Mouse (Mus musculus) heart, adult 11 months (tissue): ENCODE data around the gene Cebpzos.

Source experiments
- DNase-seq: peaks from one replicate; pipeline ENCODE4 v3.0.0; 2022

Gene Cebpzos

GRCm38 (mm10) chr17:78916369-78916813 is at the start of gene Cebpzos:
Gene Cebpzos, plus strand, starts transcription at chr17:78916500.
- peak; percentile 99 for DNase-seq

DNA sequence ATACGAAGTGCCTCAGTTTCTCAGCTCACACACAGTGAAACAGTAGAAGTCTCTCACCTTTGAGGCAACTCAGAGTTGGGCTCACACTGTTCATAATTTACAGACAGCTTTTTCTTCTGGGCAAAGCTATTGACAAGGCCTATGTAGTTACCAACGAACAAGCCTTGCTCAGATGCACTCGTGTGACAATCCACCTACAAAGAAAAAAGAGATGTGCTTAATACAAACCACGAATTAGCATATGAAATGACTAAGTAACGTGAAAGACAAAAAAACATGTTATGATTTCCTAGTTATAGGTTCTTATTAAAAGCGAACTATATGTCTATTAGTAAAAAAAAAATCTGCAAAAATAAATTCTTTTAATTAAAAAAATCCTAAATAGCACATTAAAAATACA is 42.4 kb upstream of the Cebpzos start:
- no peak for DNase-seq

DNA sequence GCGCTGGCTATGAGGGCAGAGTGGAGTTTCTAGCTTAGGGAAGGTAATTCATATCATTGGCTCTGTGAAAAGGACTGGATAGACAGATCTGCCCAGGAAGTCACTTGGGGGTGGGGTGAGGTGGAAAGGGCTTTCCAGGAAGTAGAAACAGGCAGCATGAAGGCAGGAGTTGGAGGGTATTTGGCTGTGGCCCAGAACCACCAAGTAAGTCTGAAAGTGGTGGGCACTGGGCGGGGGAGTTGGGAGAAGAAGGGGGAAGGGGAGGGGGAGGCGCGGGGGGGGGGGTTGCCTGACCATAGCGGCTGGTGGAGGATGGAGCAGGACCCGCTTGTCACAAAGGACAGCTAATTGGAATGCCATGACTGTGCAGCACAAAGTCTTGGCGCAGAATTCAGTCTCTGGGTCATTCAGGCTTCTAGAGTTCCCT is 34.4 kb upstream of the Cebpzos start:
- DNase-seq = peak; percentile 88

DNA sequence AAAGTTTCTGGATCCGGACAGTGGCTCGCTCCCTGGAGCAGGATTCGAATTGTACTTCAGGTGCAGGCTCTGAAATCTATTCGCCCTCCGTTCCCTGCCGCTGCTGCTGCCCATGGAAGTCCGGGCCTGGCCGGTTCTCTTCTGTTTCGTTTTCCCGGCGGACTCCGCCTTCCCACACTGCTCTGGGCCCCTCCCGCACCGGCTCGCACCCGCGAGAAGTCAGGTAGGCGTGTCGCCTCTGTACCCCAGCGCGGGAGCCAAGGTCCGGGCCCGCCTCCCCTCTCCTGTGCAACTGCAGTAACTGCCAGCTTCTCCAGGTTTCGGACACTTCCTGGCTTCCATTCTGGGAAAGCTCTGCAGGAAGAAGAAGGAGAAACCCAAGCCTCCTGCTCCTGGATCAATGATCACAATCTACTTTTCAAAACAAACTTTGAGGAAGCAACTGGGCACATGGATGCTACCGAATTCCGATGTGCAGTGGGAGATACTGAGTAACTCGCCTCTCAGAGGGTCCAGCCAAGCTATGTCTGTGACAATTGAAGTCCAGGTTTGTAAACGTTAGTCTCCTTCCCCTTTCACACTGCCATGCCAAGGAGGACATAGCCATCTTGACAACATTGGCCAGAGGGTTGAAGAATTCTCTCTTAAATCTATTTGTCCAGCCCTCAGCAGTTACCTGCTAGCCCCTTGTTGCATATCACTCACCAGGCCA is 33.7 kb upstream of the Cebpzos start, which contains the start of gene Eif2ak2:
TSS of gene Eif2ak2 (minus strand) at position 173 of the 712 bp plus-strand sequence.
- DNase-seq = peak; percentile 99

DNA sequence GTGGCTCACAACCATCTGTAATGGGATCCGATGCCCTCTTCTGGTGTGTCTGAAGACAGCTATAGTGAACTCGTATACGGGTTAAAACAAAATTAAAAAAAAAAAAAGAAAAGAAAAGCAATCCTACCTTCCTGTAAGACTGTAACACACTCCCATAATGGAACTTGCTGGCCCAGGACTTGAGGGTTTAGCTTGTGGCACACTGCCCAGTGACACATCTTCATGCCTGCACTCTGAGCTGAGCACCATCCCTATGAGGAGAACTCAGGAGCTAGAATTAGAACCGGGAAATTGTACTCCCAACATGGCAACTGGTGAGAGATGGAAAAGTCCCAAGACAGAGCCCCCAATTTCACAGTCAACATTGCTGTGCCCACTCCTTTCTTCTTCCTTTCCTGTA is 33.0 kb upstream of the Cebpzos start:
- DNase-seq = peak; percentile 85

DNA sequence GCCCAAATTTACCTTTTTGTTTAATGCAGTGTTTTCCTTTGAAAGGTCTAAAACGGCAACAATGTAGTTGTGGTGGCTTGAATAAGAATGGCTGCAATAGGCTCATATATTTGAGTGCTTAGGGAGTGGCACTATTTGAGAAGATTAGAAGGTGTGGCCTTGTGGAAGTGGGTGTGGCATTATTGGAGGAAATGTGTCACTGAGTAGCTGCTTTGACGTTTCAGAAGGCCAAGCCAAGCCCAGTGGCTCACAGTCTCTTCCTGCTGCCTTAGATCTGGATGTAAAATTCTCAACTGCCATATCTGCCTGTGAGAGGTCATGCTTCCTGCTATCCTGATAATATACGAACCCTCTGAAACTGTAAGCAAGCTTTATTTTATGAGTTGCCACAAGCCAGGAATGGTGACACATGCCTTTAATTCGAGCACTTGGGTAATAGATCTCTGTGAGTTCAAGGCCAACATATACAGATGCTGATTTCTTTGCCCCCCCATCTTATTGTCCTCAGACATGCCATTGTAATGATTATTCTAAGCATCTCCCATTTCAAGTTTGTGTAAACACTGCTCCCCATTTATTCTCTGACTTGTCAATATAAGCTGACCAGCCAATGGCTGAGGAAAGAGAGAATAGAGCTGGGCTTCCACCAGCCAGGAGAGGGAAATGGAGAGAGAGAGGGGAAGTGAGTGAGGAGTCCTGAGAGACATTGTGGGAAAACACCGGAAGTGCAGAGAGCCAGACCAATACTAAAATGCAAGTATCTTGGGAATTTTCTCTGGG is 30.8 kb upstream of the Cebpzos start:
- DNase-seq = peak; percentile 49

GRCm38 (mm10) chr17:78888554-78888953 is 27.7 kb upstream of the Cebpzos start:
- DNase-seq = peak; percentile 55

DNA sequence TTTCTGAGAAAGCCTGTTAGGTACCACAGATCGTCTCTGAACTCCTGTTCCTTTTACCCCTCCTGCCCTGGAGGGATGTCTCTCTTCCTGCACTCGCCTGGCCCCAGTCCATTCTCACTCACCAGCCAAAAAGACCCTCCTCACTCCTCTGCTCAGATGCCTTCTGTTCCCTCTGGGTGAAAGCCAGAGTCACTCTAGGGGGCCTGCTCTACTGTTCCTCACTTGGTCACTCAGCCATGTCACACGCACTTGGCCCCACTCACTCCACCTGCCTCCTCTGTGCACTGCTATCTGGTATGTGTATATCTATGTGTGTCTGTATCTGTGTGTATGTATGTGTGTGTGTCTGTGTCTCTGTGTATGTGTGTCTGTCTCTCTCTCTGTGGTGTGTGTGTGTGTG is 27.1 kb upstream of the Cebpzos start:
- DNase-seq = peak; percentile 76

GRCm38 (mm10) chr17:78891020-78891419 is 25.3 kb upstream of the Cebpzos start:
- DNase-seq = peak; percentile 83

DNA sequence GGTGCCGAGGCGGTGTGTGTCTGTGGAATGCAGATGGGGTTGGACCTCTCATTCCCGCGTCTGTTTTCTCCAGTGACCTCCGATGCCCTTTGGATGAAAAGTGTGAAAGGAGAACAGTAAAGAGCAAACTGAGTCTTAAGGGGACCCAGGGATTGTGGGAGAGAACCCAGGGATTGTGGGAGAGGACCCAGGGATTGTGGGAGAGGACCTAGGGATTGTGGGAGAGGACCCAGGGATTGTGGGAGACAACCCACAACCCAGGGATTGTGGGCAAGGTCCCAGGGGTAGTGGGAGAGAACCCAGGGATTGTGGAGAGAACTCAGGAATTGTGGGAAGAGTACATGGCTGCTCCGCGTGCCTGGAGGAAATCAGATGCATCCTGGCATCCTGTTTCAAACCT is 21.3 kb upstream of the Cebpzos start:
- peak; percentile 76 for DNase-seq

GRCm38 (mm10) chr17:78895394-78895793 is 20.9 kb upstream of the Cebpzos start:
- DNase-seq = peak; percentile 88

GRCm38 (mm10) chr17:78903158-78903557 is 13.1 kb upstream of the Cebpzos start:
- DNase-seq = no peak

GRCm38 (mm10) chr17:78906892-78907291 is 9.4 kb upstream of the Cebpzos start, which contains the start of gene Sult6b1:
Gene Sult6b1, minus strand, starts transcription at chr17:78906992.
- no peak for DNase-seq

DNA sequence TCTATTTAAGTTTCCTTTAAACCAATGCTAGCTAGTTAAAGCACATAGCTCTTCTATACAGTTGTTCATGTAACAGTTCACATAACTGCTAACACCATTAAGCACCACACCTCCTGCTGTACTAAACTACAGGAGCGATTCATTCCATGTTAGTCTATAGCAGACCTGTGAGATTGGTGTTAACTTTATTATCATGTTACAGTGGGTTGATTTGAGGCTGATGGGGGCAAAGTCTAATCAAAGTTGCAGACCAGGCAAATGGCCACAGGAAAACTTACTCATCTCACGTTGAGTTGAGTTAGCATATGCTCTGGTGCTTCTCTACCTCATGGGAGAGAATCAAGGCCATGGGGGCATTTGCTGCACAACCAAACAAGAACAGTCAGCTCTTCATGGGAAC is 6.9 kb upstream of the Cebpzos start:
- no peak for DNase-seq

- DNase-seq = no peak
Measured at GRCm38 (mm10) chr17:78912861-78913281, 3.4 kb upstream of the Cebpzos start.

GRCm38 (mm10) chr17:78913921-78914320 is 2.4 kb upstream of the Cebpzos start:
- DNase-seq = no peak

- DNase-seq = no peak
Measured at GRCm38 (mm10) chr17:78915772-78916171, 528 bp upstream of the Cebpzos start.

- no peak for DNase-seq
Measured at GRCm38 (mm10) chr17:78916899-78917298, 599 bp downstream of the Cebpzos start.

DNA sequence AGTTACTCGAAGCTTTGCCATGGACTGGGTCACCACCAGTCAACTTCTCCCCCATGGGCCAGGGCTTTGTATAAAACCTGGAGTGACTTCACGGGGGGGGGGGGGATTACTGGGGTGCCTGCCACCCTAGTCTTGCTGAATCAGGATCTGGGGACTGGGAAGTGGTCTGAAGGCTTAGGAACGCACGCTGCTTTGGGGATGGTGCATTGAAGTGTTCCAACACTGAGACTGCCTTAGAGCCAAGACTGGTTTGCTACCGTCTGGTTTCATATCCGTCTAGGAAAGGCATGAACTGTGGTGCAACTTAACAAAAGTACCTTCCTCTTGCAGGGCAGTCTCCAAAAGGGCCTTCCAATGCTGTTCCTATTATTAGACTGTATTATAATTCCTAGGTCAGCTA is 1.4 kb downstream of the Cebpzos start:
- peak; percentile 89 for DNase-seq

GRCm38 (mm10) chr17:78935857-78936256 is 19.6 kb downstream of the Cebpzos start:
- DNase-seq = no peak

GRCm38 (mm10) chr17:78936466-78937228 is 20.3 kb downstream of the Cebpzos start, which contains the start of the genes Cebpz and Ndufaf7:
Gene Cebpz, minus strand, starts transcription at chr17:78937066.
Gene Ndufaf7, plus strand, starts transcription at chr17:78937136.
- peak; percentile 100 for DNase-seq

- peak; percentile 90 for DNase-seq
Measured at GRCm38 (mm10) chr17:78937229-78937853, 21.0 kb downstream of the Cebpzos start.
